Mouse (Mus musculus) ovary, adult 18-20 months (tissue): Measurements from ENCODE around the gene Rpl19.
A peak's percentile ranks its signal among the peaks of the same experiment; 100 is the strongest.

Experiments used
- DNase-seq: peaks from one replicate; pipeline ENCODE4 v3.0.0; 2022; ENCODE audit warnings: low spot score, mixed read lengths

Rpl19 gene

GRCm38 (mm10) chr11:98026570-98027296 is at the start of gene Rpl19:
Gene Rpl19, plus strand, starts transcription at chr11:98026710.
- peak; percentile 88 for DNase-seq

GRCm38 (mm10) chr11:97977797-97978196 is 48.7 kb upstream of the Rpl19 start:
- DNase-seq = no peak

GRCm38 (mm10) chr11:97978392-97978791 is 48.1 kb upstream of the Rpl19 start:
- no peak for DNase-seq

- DNase-seq = no peak
These were observed 46.5 kb upstream of the Rpl19 start for GRCm38 (mm10) chr11:97979824-97980495.

GRCm38 (mm10) chr11:97980531-97980966 is 46.0 kb upstream of the Rpl19 start:
- no peak for DNase-seq

- no peak for DNase-seq
These were observed 43.8 kb upstream of the Rpl19 start for GRCm38 (mm10) chr11:97982721-97983120.

- DNase-seq = no peak
These were observed 43.0 kb upstream of the Rpl19 start for GRCm38 (mm10) chr11:97983506-97983905.

GRCm38 (mm10) chr11:97983983-97984382 is 42.5 kb upstream of the Rpl19 start:
- no peak for DNase-seq

- DNase-seq = peak; percentile 61
These were observed 40.5 kb upstream of the Rpl19 start, which contains the start of gene Plxdc1 for GRCm38 (mm10) chr11:97985727-97986677. Gene Plxdc1, minus strand, starts transcription at chr11:97986444.

GRCm38 (mm10) chr11:97986738-97987465 is 39.6 kb upstream of the Rpl19 start:
- no peak for DNase-seq

- peak; percentile 91 for DNase-seq
These were observed 38.7 kb upstream of the Rpl19 start for GRCm38 (mm10) chr11:97987551-97988526.

- peak; percentile 78 for DNase-seq
These were observed 37.9 kb upstream of the Rpl19 start for GRCm38 (mm10) chr11:97988530-97989096.

- DNase-seq = no peak
These were observed 31.9 kb upstream of the Rpl19 start for GRCm38 (mm10) chr11:97994539-97995100.

GRCm38 (mm10) chr11:97995564-97996288 is 30.8 kb upstream of the Rpl19 start, which contains the start of gene Arl5c:
Gene Arl5c, minus strand, starts transcription at chr11:97996181.
- no peak for DNase-seq

GRCm38 (mm10) chr11:97996691-97997090 is 29.8 kb upstream of the Rpl19 start:
- no peak for DNase-seq

GRCm38 (mm10) chr11:97997387-97997960 is 29.0 kb upstream of the Rpl19 start:
- no peak for DNase-seq

- no peak for DNase-seq
These were observed 28.3 kb upstream of the Rpl19 start for GRCm38 (mm10) chr11:97998074-97998793.
